16 mouse cellular contexts compared by ENCODE assay signal in the genomic region with DNA sequence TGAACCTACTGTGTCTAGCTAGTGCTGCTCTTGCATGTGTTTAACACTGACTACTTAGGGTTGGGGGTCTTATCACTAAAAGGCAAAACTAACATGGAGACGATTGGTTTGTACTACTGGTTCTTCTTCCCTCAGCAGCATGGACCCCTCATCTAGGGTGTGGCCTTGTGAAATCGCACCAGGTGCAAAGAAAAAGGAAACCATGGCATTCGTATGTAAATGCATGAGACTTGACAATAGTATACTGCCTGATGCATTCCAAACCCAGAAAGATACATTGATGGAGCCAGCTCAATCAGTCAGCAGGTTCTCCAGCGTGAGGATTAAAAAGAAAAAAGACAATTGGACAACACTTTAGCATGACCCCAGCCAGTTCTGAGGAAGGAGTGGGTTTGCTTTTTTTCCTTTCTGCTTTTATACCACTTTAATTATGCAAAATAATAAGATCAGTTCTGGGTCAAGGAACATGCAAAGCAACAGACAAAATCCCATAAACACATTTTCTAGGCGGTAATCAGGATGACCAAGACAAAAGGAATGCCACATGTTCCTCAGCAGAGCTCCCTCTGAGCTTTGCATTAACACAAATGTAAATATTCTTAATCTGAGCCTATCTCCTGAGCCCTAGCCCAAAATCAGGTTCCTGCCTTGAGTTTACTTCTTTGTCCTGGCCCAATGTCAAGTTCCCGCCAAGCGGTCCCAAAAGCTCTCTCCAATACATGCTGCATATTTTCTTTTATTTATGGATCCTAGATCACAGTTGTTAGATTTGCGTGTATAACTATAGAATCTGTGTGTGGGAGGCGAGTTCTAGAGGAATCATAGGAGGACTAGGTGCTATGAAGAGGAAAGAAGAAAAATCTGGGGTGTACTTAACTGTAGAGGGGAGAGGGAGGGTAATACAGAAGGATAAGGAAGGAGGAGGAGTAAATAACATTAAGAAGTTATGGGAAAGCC.
"Had no signal": no experiment of that assay in that cellular context is flagged by ENCODE, and none has a peak within 500 bp of the region (broad histone marks: within the 10 kb centered on the region; RNA-seq: fewer than 3 reads in every experiment).

No protein-coding gene starts in this region.

- H3K9me3 ChIP-seq: limb, embryonic 12.5 days; liver, embryonic 13.5 days; lung, embryonic 15.5 days; megakaryocyte, embryonic 14.5 days; neural tube, embryonic 12.5 days; stomach, embryonic 15.5 days had no signal

- H3K27ac ChIP-seq: limb, embryonic 12.5 days; liver, embryonic 13.5 days; lung, embryonic 15.5 days; macrophage; neural tube, embryonic 12.5 days; stomach, embryonic 15.5 days had no signal

- H3K4me1 ChIP-seq: limb, embryonic 12.5 days; liver, embryonic 13.5 days; lung, embryonic 15.5 days; megakaryocyte, embryonic 14.5 days; neural tube, embryonic 12.5 days; stomach, embryonic 15.5 days had no signal

- H3K4me2 ChIP-seq: limb, embryonic 12.5 days; liver, embryonic 13.5 days; lung, embryonic 15.5 days; neural tube, embryonic 12.5 days; stomach, embryonic 15.5 days had no signal

- H3K9ac ChIP-seq: limb, embryonic 12.5 days; liver, embryonic 13.5 days; liver, postnatal 0 days; lung, embryonic 15.5 days; neural tube, embryonic 12.5 days; stomach, embryonic 15.5 days had no signal

- H3K4me3 ChIP-seq: limb, embryonic 12.5 days; liver, embryonic 13.5 days; lung, embryonic 15.5 days; megakaryocyte, embryonic 14.5 days; neural tube, embryonic 12.5 days; stomach, embryonic 15.5 days had no signal

- ATAC-seq: intestine, postnatal 0 days; liver, postnatal 0 days had no signal

- DNase-seq: kidney, adult 8-10 months; kidney, postnatal 25 days; liver; liver, embryonic 13.5 days; liver, postnatal 0 days; lung, postnatal 14 days; midbrain, embryonic 14.5 days; thymus, adult 2 months; thymus, postnatal 25 days had no signal

- H3K36me3 ChIP-seq: limb, embryonic 12.5 days; liver, embryonic 13.5 days; lung, embryonic 15.5 days; neural tube, embryonic 12.5 days; stomach, embryonic 15.5 days had no signal

- H3K27me3 ChIP-seq: limb, embryonic 12.5 days; liver, embryonic 13.5 days; lung, embryonic 15.5 days; megakaryocyte, embryonic 14.5 days; neural tube, embryonic 12.5 days; stomach, embryonic 15.5 days had no signal
